Mouse (Mus musculus) kidney, postnatal 36 days (tissue): Measurements from ENCODE around the gene Gsta2.
A peak's percentile ranks its signal among the peaks of the same experiment; 100 is the strongest.
"Not testable (repeated sequence)": the region's sequence is repeated elsewhere in the genome, so short reads cannot be mapped to it uniquely, and the experiment has no call there.

Experiments used
- DNase-seq, 2 experiments: peaks; one replicate each; pipeline ENCODE4 v3.0.0; 2021 to 2022; ENCODE audit warnings: mixed read lengths in 2 of 2

Gene Gsta2

GRCm38 (mm10) chr9:78299143-78299542 lies 56.4 kb downstream of the Gsta2 start:
- DNase-seq: not testable (repeated sequence)

- no peak for DNase-seq
Measured at GRCm38 (mm10) chr9:78298232-78298631, 57.4 kb downstream of the Gsta2 start.

GRCm38 (mm10) chr9:78296089-78296488 lies 59.5 kb downstream of the Gsta2 start:
- peak; percentile 46 to 76 for DNase-seq

- peak; percentile 10 to 25 for DNase-seq
Measured at GRCm38 (mm10) chr9:78294781-78295180, 60.8 kb downstream of the Gsta2 start.

- DNase-seq: peak; percentile 23 to 53
Measured at GRCm38 (mm10) chr9:78293683-78294082, 61.9 kb downstream of the Gsta2 start.

- DNase-seq: not testable (repeated sequence)
Measured at GRCm38 (mm10) chr9:78292462-78292861, 63.1 kb downstream of the Gsta2 start.

- not testable (repeated sequence) for DNase-seq
Measured at GRCm38 (mm10) chr9:78289723-78290122, 65.9 kb downstream of the Gsta2 start, which contains the start of gene Gm10639. Gene Gm10639 (plus strand): TSS chr9:78289923.

- DNase-seq: not testable (repeated sequence)
Measured at GRCm38 (mm10) chr9:78289063-78289462, 66.5 kb downstream of the Gsta2 start.

- DNase-seq: peak; percentile 75 to 84
Measured at GRCm38 (mm10) chr9:78282002-78282711, 73.4 kb downstream of the Gsta2 start.
